Mouse (Mus musculus) liver, embryonic 12.5 days (tissue): ENCODE results near the gene Nop16. TPM values are rescaled to one million over a fixed set of nuclear protein-coding genes. Genes with fewer than 3 reads are reported as not detected.

ENCODE experiments used
- ATAC-seq: fragments of 200-750 bp; cut with Nextera tagmentation; 2 replicates; pipeline ENCODE4 v1.8.0; 2017; ENCODE audit warnings: moderate number of reproducible peaks, mild to moderate bottlenecking, moderate library complexity
- H3K27ac ChIP-seq: fragments of 300-500 bp; sonication (generic); 2 replicates; pipeline ENCODE4 v1.5.1; 2016; ENCODE audit warnings: mild to moderate bottlenecking
- H3K27me3 ChIP-seq: fragments of 300-500 bp; sonication (generic); replicated peaks from 2 replicates; pipeline ENCODE4 v1.6.1; 2016; ENCODE audit warnings: mild to moderate bottlenecking, moderate library complexity
- H3K36me3 ChIP-seq: fragments of 300-500 bp; sonication (generic); 2 replicates; pipeline ENCODE4 v1.6.1; 2016; ENCODE audit warnings: mild to moderate bottlenecking, moderate library complexity
- H3K4me1 ChIP-seq: fragments of 300-500 bp; sonication (generic); 2 replicates; pipeline ENCODE4 v1.6.1; 2016
- H3K4me2 ChIP-seq: fragments of 300-500 bp; sonication (generic); 2 replicates; pipeline ENCODE4 v1.6.1; 2016; ENCODE audit warnings: mild to moderate bottlenecking, moderate library complexity
- H3K4me3 ChIP-seq: fragments of 300-500 bp; sonication (generic); 2 replicates; pipeline ENCODE4 v1.5.1; 2016; ENCODE audit warnings: mild to moderate bottlenecking, moderate library complexity
- H3K9ac ChIP-seq: fragments of 300-500 bp; sonication (generic); 2 replicates; pipeline ENCODE4 v1.6.1; 2016; ENCODE audit warnings: mild to moderate bottlenecking, moderate library complexity
- H3K9me3 ChIP-seq: fragments of 300-500 bp; sonication (generic); replicated peaks from 2 replicates; pipeline ENCODE4 v1.6.1; 2016; ENCODE audit warnings: mild to moderate bottlenecking, moderate library complexity
- WGBS: fragments of 180-500 bp; shearing (Covaris S2); methylation state at CpG from one replicate; pipeline ENCODE4 v1.1.7; 2016; ENCODE audit not compliant: insufficient replicate concordance; 5-methylcytosine and 5-hydroxymethylcytosine counted together
- polyA plus RNA-seq: library from polyadenylated mRNA; unstranded; fragments of >200 nt; fragmentation: Nextera tagmentation; extraction: Ambion mirVana; gene quantifications from 2 replicates; pipeline ENCODE4 v1.2.1, GENCODE M21; 2016

Nop16 gene
- polyA plus RNA-seq, 1 experiment from 2014 or later, result 82.4 TPM

GRCm38 (mm10) chr13:54610613-54610971 lies 20.7 kb upstream of the Nop16 start:
- 15% methylated on average over 13 of the region's 13 CpGs for WGBS
- H3K9me3 ChIP-seq, result no peaks in the 10 kb centered on the region
- peaks cover 50% of the 10 kb centered on the region for H3K4me1 ChIP-seq
- peaks cover 14% of the 10 kb centered on the region for H3K36me3 ChIP-seq
- H3K27ac ChIP-seq, result peak overlapping the region; percentile 83
- no peak; the same call in 1 of the 2 replicates for ATAC-seq
- H3K9ac ChIP-seq, result peak overlapping the region; percentile 90
- peak overlapping the region; percentile 83 for H3K4me3 ChIP-seq
- H3K27me3 ChIP-seq, result no peaks in the 10 kb centered on the region
- H3K4me2 ChIP-seq, result peak overlapping the region; percentile 95

GRCm38 (mm10) chr13:54609301-54609700 lies 19.4 kb upstream of the Nop16 start:
- H3K4me3 ChIP-seq, result peak overlapping the region; percentile 83
- 26% methylated on average over 1 of the region's 1 CpGs for WGBS
- H3K36me3 ChIP-seq, result peaks cover 27% of the 10 kb centered on the region
- ATAC-seq, result no peak
- H3K4me2 ChIP-seq, result peak overlapping the region; percentile 95
- peak overlapping the region; percentile 81; the same call in 1 of the 2 replicates for H3K27ac ChIP-seq
- no peaks in the 10 kb centered on the region for H3K27me3 ChIP-seq
- H3K4me1 ChIP-seq, result peaks cover 50% of the 10 kb centered on the region
- no peaks in the 10 kb centered on the region for H3K9me3 ChIP-seq
- peak overlapping the region; percentile 90 for H3K9ac ChIP-seq

GRCm38 (mm10) chr13:54608666-54609065 lies 18.8 kb upstream of the Nop16 start:
- peak overlapping the region; percentile 90 for H3K9ac ChIP-seq
- H3K4me2 ChIP-seq, result peak overlapping the region; percentile 95
- H3K27ac ChIP-seq, result peak overlapping the region; percentile 81
- no peak for ATAC-seq
- H3K36me3 ChIP-seq, result peaks cover 33% of the 10 kb centered on the region
- H3K4me1 ChIP-seq, result peaks cover 50% of the 10 kb centered on the region
- 57% methylated on average over 8 of the region's 8 CpGs for WGBS
- peak overlapping the region; percentile 83 for H3K4me3 ChIP-seq
- H3K27me3 ChIP-seq, result no peaks in the 10 kb centered on the region
- H3K9me3 ChIP-seq, result no peaks in the 10 kb centered on the region

GRCm38 (mm10) chr13:54608002-54608401 lies 18.1 kb upstream of the Nop16 start:
- ATAC-seq, result peak; percentile 82

GRCm38 (mm10) chr13:54607204-54607603 lies 17.3 kb upstream of the Nop16 start:
- Histone ChIP-seq H3K27me3 (no peaks in the 10 kb centered on the region), H3K4me3 (peak overlapping the region; percentile 4; the same call in 1 of the 2 replicates), H3K4me2 (peak overlapping the region; percentile 95), H3K36me3 (peaks cover 38% of the 10 kb centered on the region), H3K9ac (peak overlapping the region; percentile 42), H3K9me3 (no peaks in the 10 kb centered on the region), H3K27ac (peak overlapping the region; percentile 81), H3K4me1 (peaks cover 50% of the 10 kb centered on the region)
- peak; percentile 52 for ATAC-seq
- 43% methylated on average over 5 of the region's 5 CpGs for WGBS

More at GRCm38 (mm10) chr13:54608002-54608401, 18.1 kb upstream of the Nop16 start:
- Histone ChIP-seq H3K9me3 (no peaks in the 10 kb centered on the region), H3K4me3 (peak overlapping the region; percentile 83; the same call in 1 of the 2 replicates), H3K4me2 (peak overlapping the region; percentile 95), H3K27ac (peak overlapping the region; percentile 81), H3K27me3 (no peaks in the 10 kb centered on the region), H3K4me1 (peaks cover 50% of the 10 kb centered on the region), H3K36me3 (peaks cover 38% of the 10 kb centered on the region), H3K9ac (0 out of 2 replicates have a peak overlapping the region, but pooled peaks have one; percentile 90)
- 28% methylated on average over 3 of the region's 3 CpGs for WGBS

GRCm38 (mm10) chr13:54605426-54605825 lies 15.5 kb upstream of the Nop16 start:
- H3K4me3 ChIP-seq, result no peak overlapping the region
- H3K4me2 ChIP-seq, result no peak overlapping the region
- no peaks in the 10 kb centered on the region for H3K27me3 ChIP-seq
- no peaks in the 10 kb centered on the region for H3K9me3 ChIP-seq
- H3K9ac ChIP-seq, result no peak overlapping the region
- peaks cover 47% of the 10 kb centered on the region for H3K36me3 ChIP-seq
- WGBS, result 79% methylated on average over 5 of the region's 5 CpGs
- H3K4me1 ChIP-seq, result peaks cover 39% of the 10 kb centered on the region
- no peak overlapping the region for H3K27ac ChIP-seq
- ATAC-seq, result no peak

GRCm38 (mm10) chr13:54604221-54604620 lies 14.3 kb upstream of the Nop16 start:
- H3K27me3 ChIP-seq, result no peaks in the 10 kb centered on the region
- no peak overlapping the region for H3K4me3 ChIP-seq
- H3K4me2 ChIP-seq, result no peak overlapping the region
- H3K9ac ChIP-seq, result no peak overlapping the region
- no peaks in the 10 kb centered on the region for H3K9me3 ChIP-seq
- peaks cover 53% of the 10 kb centered on the region for H3K36me3 ChIP-seq
- ATAC-seq, result no peak
- WGBS, result 77% methylated on average over 4 of the region's 4 CpGs
- H3K4me1 ChIP-seq, result peaks cover 27% of the 10 kb centered on the region
- H3K27ac ChIP-seq, result no peak overlapping the region

- Histone ChIP-seq H3K4me3 (no peak overlapping the region), H3K9ac (no peak overlapping the region), H3K4me1 (peaks cover 20% of the 10 kb centered on the region), H3K4me2 (no peak overlapping the region), H3K27ac (no peak overlapping the region), H3K27me3 (no peaks in the 10 kb centered on the region), H3K36me3 (peaks cover 60% of the 10 kb centered on the region), H3K9me3 (no peaks in the 10 kb centered on the region)
- no peak for ATAC-seq
Measured at GRCm38 (mm10) chr13:54603501-54603900, 13.6 kb upstream of the Nop16 start.

- Histone ChIP-seq H3K9me3 (no peaks in the 10 kb centered on the region), H3K4me2 (no peak overlapping the region), H3K4me3 (no peak overlapping the region), H3K27me3 (no peaks in the 10 kb centered on the region), H3K27ac (no peak overlapping the region), H3K9ac (no peak overlapping the region), H3K36me3 (peaks cover 69% of the 10 kb centered on the region), H3K4me1 (peaks cover 15% of the 10 kb centered on the region)
- ATAC-seq, result no peak
- WGBS, result 75% methylated on average over 3 of the region's 3 CpGs
Measured at GRCm38 (mm10) chr13:54602639-54603111, 12.8 kb upstream of the Nop16 start.

- no peak for ATAC-seq
- Histone ChIP-seq H3K27ac (no peak overlapping the region), H3K9ac (no peak overlapping the region), H3K9me3 (no peaks in the 10 kb centered on the region), H3K4me2 (no peak overlapping the region), H3K27me3 (no peaks in the 10 kb centered on the region), H3K4me3 (no peak overlapping the region), H3K4me1 (peaks cover 3% of the 10 kb centered on the region; the same call in 1 of the 2 replicates), H3K36me3 (peaks cover 72% of the 10 kb centered on the region)
- WGBS, result 86% methylated on average over 12 of the region's 12 CpGs
Measured at GRCm38 (mm10) chr13:54598622-54599143, 8.8 kb upstream of the Nop16 start.

- Histone ChIP-seq H3K27ac (no peak overlapping the region), H3K9me3 (no peaks in the 10 kb centered on the region), H3K9ac (no peak overlapping the region), H3K4me3 (no peak overlapping the region), H3K4me2 (no peak overlapping the region), H3K4me1 (peaks cover 5% of the 10 kb centered on the region), H3K36me3 (peaks cover 75% of the 10 kb centered on the region), H3K27me3 (no peaks in the 10 kb centered on the region)
- no peak for ATAC-seq
- WGBS, result 67% methylated on average over 5 of the region's 5 CpGs
Measured at GRCm38 (mm10) chr13:54596870-54597269, 7.0 kb upstream of the Nop16 start.

- Histone ChIP-seq H3K27ac (no peak overlapping the region), H3K4me1 (peaks cover 12% of the 10 kb centered on the region), H3K4me2 (no peak overlapping the region), H3K9me3 (no peaks in the 10 kb centered on the region), H3K27me3 (no peaks in the 10 kb centered on the region), H3K4me3 (no peak overlapping the region), H3K36me3 (peaks cover 73% of the 10 kb centered on the region), H3K9ac (no peak overlapping the region)
- whole genome bisulfite sequencing, result 76% methylated on average over 8 of the region's 8 CpGs
- ATAC-seq, result no peak
Measured at GRCm38 (mm10) chr13:54596107-54596690, 6.3 kb upstream of the Nop16 start.
